Mouse (Mus musculus): ENCODE measurements around the gene Epha6.

Epha6 gene

DNA sequence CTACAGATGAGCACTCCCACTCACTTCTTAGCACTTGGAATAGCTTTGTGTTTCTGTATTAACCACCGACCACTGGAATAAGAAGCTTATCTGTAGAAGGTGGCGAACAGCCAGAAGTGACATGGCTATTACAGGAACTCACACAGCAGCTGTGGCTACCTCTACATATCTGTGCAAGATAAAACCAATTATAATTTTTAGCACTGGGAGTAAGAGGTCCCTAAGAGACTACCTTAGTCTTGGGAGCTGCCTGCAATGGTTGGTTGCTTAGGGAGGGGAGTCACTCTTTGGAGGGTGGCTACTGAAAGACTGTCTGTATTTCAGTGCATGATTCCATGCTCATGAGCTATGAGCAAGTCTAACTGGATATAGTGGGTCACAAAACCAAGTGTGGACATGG lies 331.2 kb downstream of the Epha6 start:
- ChIA-PET CTCF (no interaction called here), POLR2A (no interaction called here)

DNA sequence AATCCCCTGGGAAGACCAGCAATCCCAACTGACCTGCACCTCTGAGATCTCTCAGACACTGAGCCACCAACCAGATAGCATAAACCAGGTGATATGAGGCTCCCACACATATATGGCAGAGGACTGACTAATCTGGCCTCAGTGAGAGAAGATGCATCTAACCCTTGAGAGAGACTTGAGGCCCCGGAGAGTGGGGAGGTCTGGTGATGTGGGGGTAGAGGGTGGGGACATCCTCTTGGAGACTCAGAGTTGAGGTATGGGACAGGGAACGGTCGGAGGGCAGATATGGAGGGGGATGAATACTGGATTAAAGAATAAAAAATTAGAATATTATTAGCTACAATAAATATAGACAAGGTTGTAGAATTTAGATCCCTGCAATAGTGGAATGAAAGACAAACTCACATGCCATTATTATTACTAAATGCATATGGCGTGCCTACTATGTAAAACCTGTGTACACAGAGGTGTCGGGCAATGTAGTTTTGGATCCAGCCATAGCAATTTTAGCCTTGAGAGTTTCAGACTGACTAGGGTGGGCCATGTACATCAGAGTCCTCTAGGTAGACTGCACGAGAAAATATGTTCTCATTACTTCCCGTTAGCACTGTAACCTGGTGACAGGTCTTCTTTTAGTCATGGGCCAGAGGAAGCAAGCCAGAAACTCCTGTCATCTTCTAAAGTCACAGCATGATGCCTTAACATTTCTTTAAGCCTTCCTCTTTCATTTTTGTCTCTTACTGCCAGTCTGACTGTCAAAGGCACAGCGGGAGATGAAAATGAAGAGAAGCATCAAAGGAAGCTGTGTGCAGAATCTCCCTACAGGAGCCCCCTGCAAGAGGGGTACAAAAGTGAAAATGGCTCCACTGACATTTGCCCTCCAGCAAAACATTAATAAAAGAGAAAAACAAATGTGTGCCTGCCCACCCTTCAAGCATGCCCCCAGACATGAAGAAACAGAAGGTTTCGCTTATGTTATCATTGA lies 338.7 kb downstream of the Epha6 start:
- POLR2A ChIA-PET: no interaction called here
- CTCF ChIA-PET: no interaction called here

DNA sequence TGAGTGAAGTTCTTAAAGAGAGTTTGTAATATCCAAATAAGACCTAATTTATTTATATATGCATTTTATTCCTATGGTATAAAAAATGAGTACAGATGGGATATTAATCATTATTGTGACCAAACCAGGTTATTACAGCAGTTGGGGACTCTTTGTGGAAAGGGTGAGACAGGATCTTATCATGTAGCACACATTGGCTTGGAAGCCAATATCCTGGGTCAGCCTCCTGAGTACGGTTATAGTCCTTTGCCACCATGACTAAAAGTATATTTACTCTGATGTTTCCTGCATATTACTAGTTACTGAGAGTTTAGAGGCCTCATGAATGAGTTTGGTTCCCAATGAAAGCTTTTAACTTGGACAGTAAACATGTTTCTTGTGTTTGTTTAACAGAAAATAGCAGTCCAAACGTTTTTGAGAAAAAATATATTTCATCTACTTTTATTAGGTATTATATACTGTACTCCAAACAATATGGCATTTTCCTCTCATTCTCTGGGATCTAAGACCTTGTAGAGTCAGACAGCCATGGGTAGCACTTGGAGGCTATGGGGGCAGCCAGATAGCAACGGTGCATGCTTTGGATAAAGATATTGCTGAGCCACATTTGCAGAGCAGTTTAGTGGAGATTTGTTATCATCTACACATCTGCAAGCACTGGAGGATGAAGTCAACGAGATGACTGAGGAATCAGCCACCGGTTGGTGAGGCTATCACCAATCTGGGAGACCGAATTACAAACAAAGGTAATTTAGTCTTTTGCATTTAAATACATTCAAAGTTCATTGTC lies 340.4 kb downstream of the Epha6 start:
- ChIA-PET CTCF (no interaction called here), POLR2A (no interaction called here)

DNA sequence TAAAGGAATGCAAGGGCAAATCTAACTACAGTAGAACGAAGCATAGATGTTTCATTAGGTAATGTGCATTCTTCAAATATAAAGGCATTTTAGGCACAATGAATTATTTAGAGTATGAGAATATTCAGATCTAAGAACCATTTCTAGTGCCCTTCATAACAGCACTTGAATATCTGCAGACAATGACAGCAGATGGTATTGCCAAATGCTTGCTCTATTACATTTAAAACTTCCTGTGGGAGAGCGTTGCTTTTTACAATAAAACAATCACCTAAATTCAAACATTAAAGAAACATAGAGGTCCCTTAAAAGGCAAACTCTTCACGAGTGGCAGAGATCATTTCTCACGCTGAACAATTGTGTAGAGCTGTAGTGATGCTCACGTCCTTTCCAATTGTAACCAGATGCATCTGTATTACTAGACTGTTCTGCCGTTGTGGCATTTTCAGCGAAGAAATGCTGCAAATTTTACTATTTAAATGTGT lies 347.1 kb downstream of the Epha6 start:
- CTCF ChIA-PET: no interaction called here
- POLR2A ChIA-PET: no interaction called here

DNA sequence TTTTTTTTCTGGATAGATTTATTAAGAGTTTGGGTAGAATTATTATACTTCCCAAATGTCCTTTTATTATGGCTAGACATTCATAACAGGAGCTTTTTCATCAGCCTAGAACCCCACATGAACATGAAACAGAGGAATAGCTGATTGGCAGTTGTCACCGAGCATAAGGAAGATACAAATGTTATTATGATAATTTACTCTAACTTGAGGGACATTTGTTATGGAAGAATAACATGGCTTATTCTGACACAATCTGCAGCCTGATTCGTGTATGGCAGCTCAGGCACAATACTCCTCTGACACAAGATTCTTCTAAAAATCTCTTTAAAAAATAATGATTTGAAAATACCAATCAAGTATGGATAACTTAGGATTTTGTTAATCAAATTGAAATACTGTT lies 347.7 kb downstream of the Epha6 start:
- POLR2A ChIA-PET: no interaction called here
- CTCF ChIA-PET: no interaction called here

DNA sequence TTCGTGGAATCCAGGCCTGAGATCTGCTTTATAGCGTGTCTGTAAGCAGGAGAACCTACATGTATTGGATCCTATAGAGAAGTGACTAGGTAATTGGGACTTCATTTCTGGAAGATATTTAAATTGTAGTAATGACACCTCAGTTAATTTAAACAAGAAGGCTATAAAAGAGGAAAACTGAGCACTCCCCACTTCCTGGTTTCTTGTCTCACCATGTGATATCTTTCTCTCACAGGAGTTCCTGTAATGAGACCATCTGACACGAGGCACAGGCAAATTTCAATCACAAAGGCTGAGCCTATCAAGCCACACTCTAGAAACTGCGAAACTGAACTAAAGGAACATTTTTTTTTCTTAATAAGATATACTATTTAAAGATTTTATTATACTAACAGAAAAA lies 348.3 kb downstream of the Epha6 start:
- POLR2A ChIA-PET: no interaction called here

DNA sequence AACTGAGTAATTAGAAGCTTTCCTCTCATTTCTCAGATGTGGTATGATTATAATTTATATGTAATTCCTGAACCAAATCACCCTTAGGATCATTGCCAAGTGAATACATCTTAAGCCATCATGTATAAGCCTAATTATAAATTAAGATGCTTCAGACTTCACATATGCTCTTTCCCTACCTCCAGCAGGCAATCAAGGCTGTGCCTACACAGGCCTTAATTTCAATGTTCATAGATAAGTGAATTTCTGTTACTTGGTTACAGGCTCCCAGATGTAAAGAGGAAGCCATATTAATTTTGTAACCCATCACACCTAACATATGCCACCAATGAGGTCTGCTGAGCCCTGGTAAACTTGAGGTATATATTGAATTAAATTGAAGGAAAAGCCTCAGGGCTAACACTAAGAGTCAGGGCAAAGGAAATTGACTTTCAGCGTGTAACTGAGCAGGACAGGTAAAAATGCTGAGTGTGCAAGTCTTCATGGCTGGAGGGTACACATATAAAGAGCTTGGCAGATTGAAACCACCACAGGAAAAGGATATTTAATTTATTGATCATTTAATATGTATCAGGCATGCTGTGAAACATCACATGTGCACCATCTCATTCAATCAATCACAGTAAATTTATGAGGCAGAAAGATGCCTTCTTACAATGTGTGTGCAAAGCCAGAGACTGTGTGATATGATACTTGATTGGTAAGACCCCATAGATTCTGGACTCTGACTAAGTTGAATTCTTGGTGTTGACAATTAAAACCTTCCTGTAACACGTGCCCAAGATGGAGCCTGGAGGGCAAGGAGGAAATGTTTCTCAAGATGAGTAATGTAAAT lies 365.8 kb downstream of the Epha6 start:
- ChIA-PET POLR2A (no interaction called here), CTCF (no interaction called here)

More for the DNA sequence above, 348.3 kb downstream of the Epha6 start:
- CTCF ChIA-PET: no interaction called here

DNA sequence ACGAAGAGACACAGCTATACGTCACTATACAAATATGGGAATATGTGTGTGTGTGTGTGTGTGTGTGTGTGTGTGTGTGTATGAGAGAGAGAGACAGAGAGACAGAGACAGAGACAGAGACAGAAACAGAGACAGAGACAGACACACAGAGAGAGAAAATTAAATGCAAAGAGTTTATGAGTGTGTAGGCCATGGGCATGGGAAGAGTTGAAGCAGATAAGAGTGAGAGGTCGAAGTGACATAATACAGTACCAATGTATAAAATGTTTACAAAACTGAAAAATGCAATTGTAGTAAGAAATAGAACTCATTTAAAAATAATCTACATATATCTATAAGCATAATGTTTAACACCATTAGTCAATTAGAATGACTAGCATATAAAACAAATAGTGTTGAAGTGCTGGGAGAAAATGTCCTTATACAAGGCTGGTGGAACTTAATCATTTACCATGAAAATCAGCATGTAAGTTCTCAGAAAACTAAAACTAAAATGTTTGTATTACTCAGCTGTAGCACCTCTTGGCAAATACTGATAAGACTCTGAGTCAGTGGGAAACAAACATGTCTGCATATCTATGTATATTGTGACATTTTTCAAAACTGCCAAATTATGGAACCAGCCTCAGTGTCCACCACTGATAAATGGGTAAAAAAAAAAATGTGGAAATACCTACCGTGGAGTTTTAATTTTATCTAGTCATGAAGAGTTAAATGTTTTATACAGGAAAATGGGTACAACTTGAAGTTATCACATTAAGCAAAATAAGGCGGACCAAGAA lies 371.2 kb downstream of the Epha6 start:
- ChIA-PET POLR2A (no interaction called here), CTCF (no interaction called here)

DNA sequence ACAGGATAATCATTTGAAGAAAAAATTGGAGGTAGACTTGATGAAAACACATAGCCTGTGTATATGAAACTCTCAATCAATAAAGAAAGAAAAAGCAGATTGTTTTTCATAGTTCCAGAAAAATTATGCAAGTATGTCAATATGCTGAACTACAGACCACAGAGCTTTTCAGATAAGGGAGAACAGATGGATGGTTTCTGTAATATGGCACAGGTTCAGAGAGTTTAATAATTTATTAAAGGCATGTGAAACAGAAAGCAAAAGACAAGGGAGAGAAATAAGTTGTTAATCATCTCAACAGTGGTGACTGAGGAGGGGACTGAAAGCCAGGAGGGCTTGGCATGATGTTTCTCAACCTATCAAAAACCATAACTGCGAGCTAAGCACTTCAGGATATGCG lies 372.3 kb downstream of the Epha6 start:
- CTCF ChIA-PET: no interaction called here
- POLR2A ChIA-PET: no interaction called here

DNA sequence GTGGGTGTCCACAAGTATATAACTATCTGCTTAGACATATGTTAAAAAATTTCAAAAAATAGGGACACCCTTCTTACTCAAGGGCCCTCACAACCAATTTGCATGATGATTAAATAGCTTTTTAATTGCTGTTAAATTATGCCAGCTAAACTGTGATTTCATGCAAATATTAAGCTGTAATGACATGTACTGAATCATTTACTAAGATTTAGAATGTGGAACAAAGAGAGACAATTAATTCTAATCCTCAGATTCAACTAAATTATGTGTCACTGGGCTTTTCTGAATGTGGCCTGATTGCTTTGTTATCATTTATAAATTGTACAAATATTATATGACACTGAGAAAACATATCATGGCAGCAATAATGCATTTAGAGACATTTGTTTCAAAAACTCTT lies 396.2 kb downstream of the Epha6 start:
- CTCF ChIA-PET: no interaction called here
- POLR2A ChIA-PET: no interaction called here

DNA sequence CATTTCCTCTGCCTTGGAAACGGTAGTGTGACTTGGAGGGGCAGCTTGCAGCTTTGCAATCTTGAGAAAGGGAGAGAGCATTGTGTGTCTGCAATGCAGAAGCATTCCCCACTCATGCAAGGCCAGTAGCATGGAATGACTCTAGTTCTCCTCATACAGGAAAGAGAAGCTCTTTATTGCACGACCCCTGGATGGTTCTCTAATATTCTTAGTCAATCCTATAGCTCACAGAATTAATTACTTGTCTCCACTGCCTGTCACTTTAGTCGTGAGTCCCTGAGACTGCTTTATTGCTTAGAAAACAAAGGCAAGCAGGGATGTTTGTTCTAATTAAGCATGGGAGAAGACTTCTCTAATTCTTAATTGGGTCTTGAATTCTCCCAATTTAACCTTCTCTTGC lies 429.8 kb downstream of the Epha6 start:
- CTCF ChIA-PET: no interaction called here
- POLR2A ChIA-PET: no interaction called here

DNA sequence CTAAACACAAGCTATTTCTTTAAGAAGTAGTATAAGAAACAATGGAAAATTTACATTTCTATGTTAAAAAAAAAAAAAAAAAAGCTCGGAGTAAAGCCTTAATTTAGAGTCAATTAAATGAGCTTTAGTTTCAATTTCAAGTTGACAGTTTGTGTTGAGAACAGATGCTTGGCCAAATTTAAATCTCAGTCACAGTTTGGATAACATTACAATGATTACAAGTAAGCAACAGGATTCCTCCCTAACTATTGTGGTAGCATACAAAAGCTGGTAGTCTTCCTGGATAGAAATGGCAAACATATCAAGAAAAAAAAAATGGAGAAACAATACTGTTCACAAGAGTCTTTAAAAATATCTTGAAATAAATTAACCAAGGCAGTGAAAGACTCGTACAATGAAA lies 452.9 kb downstream of the Epha6 start:
- ChIA-PET CTCF (no interaction called here), POLR2A (no interaction called here)

DNA sequence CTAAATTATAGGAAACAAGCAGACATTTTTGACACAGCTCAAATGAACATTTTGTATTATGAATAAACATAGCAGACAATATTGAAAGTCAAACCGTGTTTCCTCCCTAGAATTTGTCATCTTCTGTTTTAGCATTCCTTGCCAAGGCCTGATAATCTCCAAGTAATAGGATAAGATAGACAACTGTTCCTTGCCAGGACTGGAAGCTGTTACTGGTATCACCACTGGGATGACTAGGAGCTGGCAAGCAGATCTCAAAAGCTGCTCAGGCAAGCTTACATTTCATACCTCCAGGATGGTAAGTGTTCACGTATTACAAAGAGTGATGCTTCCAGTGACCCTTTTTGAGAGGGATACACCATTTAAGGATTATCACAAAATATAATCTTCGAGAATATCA lies 461.0 kb downstream of the Epha6 start:
- CTCF ChIA-PET: no interaction called here
- POLR2A ChIA-PET: no interaction called here

DNA sequence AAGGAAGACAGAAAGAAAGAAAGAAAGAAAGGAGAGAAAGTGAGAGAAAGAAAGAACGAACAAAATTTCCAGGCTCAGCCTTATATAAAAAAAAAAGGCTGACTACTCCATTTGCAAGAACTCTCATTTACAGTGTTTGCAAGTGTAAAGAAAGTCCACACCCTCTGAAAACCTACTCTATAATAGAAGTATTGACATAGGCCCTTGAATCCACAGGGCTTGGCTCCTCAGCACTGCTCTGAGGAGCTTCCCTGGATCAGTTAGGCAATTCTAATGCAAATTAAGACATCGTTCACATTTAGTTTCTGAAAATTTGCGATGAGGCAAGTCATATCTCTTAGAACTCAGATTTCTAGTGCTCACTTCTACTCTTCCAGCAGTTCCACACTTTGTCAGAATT lies 483.9 kb downstream of the Epha6 start:
- CTCF ChIA-PET: no interaction called here
- POLR2A ChIA-PET: no interaction called here

DNA sequence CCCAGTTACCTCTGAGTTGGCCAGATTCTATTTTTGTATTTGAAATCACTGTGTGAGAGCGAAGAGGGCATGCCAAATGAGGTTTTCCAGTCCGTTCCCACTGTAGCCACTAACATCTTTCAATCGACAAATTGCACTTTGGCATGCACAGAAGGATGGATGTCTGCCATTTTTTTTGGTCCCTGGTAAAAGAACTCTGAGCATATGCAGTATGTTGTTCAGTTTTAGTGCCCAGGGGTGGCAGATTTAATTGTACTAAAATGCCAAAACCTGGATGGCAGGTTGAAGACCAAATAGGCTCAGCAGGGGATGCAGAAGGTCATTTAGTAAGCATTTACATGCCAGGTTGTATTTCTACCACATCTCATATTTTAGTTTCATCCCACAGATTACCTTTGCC lies 503.1 kb downstream of the Epha6 start:
- POLR2A ChIA-PET: no interaction called here
- CTCF ChIA-PET: no interaction called here

DNA sequence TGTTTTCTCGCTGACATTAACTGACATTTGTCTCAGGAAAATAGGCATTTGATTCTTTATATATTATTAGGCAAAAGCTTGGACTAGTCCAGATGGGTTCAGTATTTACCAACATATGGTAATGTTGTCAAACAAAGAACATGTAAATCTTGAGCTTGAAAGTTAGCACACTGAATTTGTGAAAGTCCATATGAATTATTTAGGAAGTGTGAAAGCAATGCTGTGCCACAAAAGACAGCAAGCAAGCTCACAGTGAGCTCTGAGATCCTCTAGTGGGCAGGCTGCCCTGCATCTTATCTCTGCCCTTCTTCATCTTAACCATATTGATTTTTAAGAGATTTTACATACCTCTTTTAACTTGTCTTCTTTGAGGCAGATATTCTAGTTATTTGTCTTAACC lies 510.0 kb downstream of the Epha6 start:
- ChIA-PET POLR2A (interaction anchor here in 1 of 4 experiments (0.5 kb wide), 1 partner anchor 102 kb away, joined by 3 read pairs; no protein-coding TSS in a partner anchor), CTCF (no interaction called here)

DNA sequence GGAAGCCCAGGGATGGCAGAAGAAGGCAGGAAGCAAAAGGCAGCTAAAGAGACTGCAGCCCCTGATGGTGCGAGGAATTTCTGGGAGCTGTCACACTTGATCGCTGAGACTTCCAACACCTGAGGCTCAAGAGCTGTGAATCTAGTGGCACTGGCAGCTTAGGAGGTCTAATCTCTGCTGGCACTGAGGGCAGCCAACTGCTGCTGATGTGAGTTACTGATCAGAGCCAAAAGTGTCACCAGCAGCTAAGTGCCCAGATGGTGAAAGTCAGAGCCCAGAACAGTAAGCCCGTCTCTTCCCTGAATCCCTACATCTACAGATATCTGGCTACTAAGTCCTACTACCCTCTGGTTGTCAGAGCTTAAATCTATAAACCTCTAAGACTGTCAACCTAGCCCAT lies 518.4 kb downstream of the Epha6 start:
- ChIA-PET CTCF (no interaction called here), POLR2A (no interaction called here)

DNA sequence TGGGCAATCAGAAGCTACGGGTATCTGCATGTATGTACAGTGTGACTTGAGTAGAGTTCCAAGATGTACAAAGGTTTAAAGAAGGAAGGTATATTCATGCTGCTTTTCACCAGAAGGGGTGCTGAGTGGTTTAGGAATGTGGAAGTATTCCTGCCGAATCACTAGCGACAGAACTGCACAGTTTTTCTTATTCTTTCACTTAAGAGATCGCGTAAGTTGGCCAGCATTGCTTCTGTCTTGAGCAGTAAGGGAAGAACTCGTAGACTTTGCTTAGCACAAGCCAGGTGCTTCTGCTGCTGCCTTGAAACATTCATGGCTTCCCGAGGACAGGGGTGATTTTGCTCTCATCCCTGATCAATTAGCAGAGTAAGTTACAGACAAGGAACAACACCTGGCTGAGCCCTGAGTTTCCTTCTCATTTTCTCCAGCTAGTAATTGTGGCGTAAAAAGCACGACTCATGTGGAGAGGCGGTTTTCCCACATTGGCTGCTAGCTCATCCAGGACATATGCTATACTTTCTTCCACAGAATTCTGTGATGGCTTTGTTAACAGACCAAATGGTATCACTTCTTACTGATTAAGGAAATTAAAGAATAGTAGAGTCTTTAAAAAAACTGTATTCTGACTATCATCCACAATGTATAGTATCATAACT lies 534.7 kb downstream of the Epha6 start:
- POLR2A ChIA-PET: no interaction called here
- CTCF ChIA-PET: no interaction called here

DNA sequence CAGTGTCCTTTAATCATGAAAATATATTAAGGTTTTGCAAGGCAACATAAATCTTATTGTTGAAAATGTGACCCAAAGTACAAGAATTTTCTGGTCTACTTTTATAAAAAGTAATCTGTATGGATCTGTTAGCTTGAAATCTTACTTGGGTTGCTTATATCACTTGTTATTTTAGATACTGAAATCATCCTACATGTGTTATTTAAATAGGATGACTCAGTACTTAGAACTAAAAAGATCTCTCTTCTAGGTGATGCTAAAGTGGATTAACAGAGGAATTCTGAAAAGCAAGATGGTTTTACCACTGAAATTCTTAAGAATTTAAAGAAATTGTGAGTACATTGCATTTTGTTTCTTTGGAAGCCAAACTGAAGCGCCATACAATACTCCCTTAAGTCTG lies 561.5 kb downstream of the Epha6 start:
- CTCF ChIA-PET: no interaction called here

More for the DNA sequence above, 561.5 kb downstream of the Epha6 start:
- POLR2A ChIA-PET: no interaction called here

All from embryonic stem cell, embryonic (primary cell).